Mouse (Mus musculus): ENCODE data around the gene Vmn1r86.

The Vmn1r86 gene

GRCm38 (mm10) chr7:13119817-13120216 is at the start of gene Vmn1r86:
Gene Vmn1r86 (minus strand): TSS chr7:13119917.
- no peak for DNase-seq

DNA sequence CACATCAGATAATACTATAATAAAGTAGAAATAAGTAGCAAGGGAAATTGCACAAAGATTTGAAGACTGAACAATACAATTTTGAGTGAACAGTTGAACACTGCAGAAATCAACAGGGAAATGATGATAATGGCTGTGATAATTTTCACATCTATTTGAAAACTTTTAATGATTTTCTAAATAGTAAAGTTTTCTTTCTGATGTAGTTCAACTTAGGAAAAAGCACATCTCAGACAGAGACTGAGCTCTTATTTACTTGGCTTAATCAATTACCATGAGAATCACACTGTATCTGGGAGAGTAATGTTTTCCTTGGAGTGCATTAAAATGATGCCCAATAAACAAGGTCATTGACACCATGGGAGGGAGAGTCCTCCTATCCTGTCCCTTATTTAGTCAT is 39.6 kb upstream of the Vmn1r86 start, which contains the start of gene Vmn1r88:
TSS of gene Vmn1r88 (plus strand) at position 301 of the 400 bp plus-strand sequence.
- DNase-seq = no peak

DNA sequence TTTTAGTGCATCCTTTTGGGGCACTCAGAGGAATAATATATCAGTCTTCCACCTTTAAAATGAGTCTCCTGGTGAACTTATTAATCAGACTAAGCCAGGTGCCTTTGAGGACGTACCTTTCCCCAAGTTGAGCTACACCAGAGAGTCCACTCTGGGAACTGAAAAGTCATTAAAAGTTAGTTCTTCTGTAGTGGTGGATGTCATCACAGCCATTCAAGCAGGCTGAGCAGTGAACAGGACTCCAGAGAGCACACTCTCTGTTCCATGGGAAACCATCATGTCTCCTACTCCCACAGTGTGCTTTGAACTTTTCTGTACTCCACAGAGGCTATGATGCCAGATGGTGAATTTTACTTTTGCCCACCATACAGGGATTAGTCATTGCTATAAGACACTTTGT is 20.3 kb upstream of the Vmn1r86 start, which contains the start of gene Vmn1r87:
TSS of gene Vmn1r87 (minus strand) at position 101 of the 400 bp plus-strand sequence.
- no peak for DNase-seq

- no peak for DNase-seq
These were observed 17.6 kb upstream of the Vmn1r86 start for GRCm38 (mm10) chr7:13137340-13137739.

- no peak for DNase-seq
These were observed 12.1 kb upstream of the Vmn1r86 start for GRCm38 (mm10) chr7:13131856-13132255.

- peak; percentile 4 for DNase-seq
These were observed 3.9 kb upstream of the Vmn1r86 start for GRCm38 (mm10) chr7:13123554-13124153.

DNA sequence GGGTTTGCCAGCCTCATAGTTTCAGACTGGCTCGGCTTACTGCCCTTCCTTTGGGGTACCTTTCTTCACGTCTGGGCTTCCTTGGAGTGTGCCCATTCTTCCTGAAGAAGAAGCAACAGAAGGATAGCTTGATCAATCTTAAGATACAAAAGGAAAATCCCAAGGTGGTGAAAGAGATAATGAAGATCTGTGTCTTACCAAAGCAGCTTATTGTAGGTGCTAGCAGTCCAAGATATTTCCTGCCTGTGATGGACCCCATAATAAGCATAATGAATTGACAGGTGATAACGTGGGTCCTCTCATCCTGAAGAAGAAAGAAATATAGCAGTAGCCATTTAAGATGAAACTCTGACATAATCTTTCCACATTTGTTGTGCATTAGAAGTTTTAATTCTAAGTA is 24.6 kb downstream of the Vmn1r86 start, which contains the start of gene Vmn1r85:
TSS of gene Vmn1r85 (minus strand) at position 101 of the 400 bp plus-strand sequence.
- no peak for DNase-seq

DNA sequence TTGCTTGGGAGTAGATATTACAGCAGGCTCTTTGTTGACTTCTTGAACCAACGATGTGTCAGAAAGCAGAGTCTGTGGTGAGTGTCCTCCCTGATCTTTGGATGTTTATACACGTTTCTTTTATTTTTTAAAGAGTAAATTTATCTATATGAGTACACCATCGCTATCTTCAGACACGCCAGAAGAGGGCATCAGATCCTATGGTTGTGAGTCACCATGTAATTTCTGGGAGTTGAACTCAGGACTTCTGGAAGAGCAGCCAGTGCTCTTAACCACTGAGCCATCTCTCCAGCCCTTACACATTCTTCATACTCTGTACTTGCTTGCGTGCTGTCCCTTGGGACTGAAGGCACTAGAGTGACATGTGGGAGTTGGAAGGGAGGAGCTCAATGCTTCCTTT is 47.4 kb downstream of the Vmn1r86 start:
- DNase-seq = no peak

DNA sequence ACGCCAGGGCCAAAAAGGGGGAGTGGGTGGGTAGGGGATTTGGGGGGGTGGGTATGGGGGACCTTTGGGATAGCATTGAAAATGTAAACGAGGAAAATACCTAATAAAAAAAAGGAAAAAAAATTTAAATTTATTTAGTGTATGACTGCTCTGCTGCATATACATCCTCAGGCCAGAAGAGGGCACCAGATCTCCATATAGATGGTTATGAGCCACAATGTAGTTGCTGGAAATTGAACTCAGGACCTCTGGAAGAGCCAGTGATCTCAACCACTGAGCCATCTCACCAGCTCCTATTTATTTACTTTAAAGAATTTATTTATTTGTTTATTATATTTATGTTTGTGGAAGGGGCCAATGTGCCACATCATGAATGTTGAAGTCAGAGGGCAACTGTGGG is 56.3 kb downstream of the Vmn1r86 start:
- peak; percentile 27 for DNase-seq

- no peak for DNase-seq
These were observed 60.2 kb downstream of the Vmn1r86 start for GRCm38 (mm10) chr7:13059536-13059935.

- peak; percentile 25 for DNase-seq
These were observed 62.6 kb downstream of the Vmn1r86 start for GRCm38 (mm10) chr7:13056913-13057700.

GRCm38 (mm10) chr7:13054287-13055010 is 65.3 kb downstream of the Vmn1r86 start, which contains the start of gene Mzf1:
Gene Mzf1 (minus strand): TSS chr7:13054764.
- DNase-seq = peak; percentile 99

DNA sequence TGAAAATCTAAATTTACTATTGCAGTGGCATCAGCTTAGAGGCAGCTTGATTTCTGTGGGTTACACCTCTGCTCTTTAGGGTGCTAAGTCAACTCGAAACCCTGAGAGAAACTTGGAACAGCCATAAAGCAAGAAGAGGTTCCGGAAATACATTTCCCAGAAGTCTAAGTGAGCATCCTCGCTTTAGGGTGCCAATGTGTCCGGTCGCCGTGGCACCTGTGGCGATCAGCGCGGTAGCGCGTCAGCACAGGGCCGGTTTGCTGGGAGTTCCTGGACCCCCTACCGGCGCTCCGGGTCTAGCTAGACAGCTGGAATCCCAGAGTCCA is 65.8 kb downstream of the Vmn1r86 start:
- DNase-seq = no peak

GRCm38 (mm10) chr7:13053501-13053900 is 66.2 kb downstream of the Vmn1r86 start:
- no peak for DNase-seq

DNA sequence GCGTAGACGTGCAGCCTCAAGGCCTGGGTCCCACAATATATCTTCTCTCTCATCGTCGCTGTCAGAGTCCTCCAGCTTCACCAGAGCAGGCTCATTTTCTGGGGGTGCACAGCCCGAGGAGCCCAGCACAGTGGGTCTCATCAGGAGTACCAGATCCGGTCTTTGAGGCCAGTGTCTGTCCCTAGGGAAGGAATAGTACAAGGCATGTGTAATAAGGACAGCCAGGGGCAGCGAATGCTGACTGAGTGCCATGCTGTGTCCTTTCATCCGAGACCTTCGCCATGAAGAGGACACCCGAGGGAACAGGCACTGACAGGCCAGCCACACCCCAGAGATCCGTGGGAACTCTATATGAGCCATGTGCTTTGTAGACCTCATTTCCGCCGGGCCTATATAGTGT is 66.7 kb downstream of the Vmn1r86 start:
- no peak for DNase-seq
